In the genomic region with DNA sequence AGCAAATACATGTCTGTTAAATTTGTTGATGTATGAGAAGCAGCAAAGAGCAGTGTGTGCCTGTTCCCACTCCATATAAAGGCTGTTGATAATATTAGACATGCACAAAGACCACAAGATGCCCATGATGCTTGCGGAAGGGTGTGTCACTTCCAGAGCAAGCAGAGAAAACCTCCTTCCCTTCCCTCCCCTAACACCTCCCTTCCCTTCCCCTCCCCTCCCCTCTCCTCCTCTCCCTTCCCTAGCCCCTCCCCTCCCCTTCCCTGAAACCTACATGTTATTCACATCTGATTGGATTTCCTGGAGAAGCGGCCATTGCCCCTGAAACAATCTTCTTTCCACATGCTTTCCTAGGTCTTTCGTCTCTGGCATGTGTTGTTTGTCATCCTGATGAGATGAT, we compare ENCODE assay signal across 22 mouse cellular contexts.
DNase-seq lines count a peak whose midpoint lies in the region; ATAC-seq lines count a peak whose summit lies in the region.
"Had no signal": no experiment of that assay in that cellular context is flagged by ENCODE, and none has a peak within 500 bp of the region (broad histone marks: within the 10 kb centered on the region; RNA-seq: fewer than 3 reads in every experiment).

No protein-coding gene starts in this region.

- peaks cover 58% of the 10 kb centered on the region for H3K4me1 ChIP-seq in liver, embryonic 12.5 days
- peaks cover 24% of the 10 kb centered on the region for H3K4me1 ChIP-seq in liver, embryonic 11.5 days (replicated peaks; ENCODE audit: control insufficient read depth, insufficient read depth, low read length)
- peaks cover 15% of the 10 kb centered on the region; the same call in 1 of the 2 replicates for H3K4me1 ChIP-seq in embryonic facial prominence, embryonic 10.5 days
- peaks cover 23% of the 10 kb centered on the region for H3K4me1 ChIP-seq in heart, embryonic 10.5 days
- H3K4me1 ChIP-seq: embryonic facial prominence, embryonic 15.5 days; forebrain, embryonic 15.5 days; hindbrain, embryonic 12.5 days had no signal

- no peak for DNase-seq in liver, embryonic 11.5 days (ENCODE audit: low spot score)
- DNase-seq in 3T3-L1 (ENCODE audit: low read depth, low spot score): peak; percentile 82
- peak; percentile 73 for DNase-seq in NIH3T3 (ENCODE audit: low read depth)
- peak; percentile 6 for DNase-seq in embryonic facial prominence, embryonic 10.5 days (ENCODE audit: low spot score)
- DNase-seq in cerebellum, adult 11 months: no peak
- DNase-seq in urinary bladder, adult 2 months (ENCODE audit: low spot score): no peak
- DNase-seq in heart, embryonic 10.5 days (ENCODE audit: low spot score): no peak
- DNase-seq: adrenal gland, postnatal 14 days; B cell, adult 2 months; cerebellum, adult 2 months; cerebellum, postnatal 10 days; heart, postnatal 10 days; heart, postnatal 4 days; kidney, adult 18-20 months had no signal

- no peaks in the 10 kb centered on the region for H3K36me3 ChIP-seq in liver, embryonic 12.5 days
- no peaks in the 10 kb centered on the region for H3K36me3 ChIP-seq in liver, embryonic 11.5 days (ENCODE audit: control insufficient read depth, insufficient read depth, low read length)
- no peaks in the 10 kb centered on the region for H3K36me3 ChIP-seq in embryonic facial prominence, embryonic 10.5 days (replicated peaks)
- no peaks in the 10 kb centered on the region for H3K36me3 ChIP-seq in heart, embryonic 10.5 days
- H3K36me3 ChIP-seq: embryonic facial prominence, embryonic 15.5 days; forebrain, embryonic 15.5 days; heart, embryonic 13.5 days; hindbrain, embryonic 12.5 days had no signal

- no peaks in the 10 kb centered on the region for H3K27me3 ChIP-seq in liver, embryonic 12.5 days (replicated peaks)
- no peaks in the 10 kb centered on the region for H3K27me3 ChIP-seq in liver, embryonic 11.5 days (replicated peaks; ENCODE audit: control insufficient read depth, insufficient read depth, low read length)
- H3K27me3 ChIP-seq in embryonic facial prominence, embryonic 10.5 days (replicated peaks; ENCODE audit: low read depth, poor library complexity, severe bottlenecking): no peaks in the 10 kb centered on the region
- H3K27me3 ChIP-seq in heart, embryonic 10.5 days (ENCODE audit: insufficient read depth, poor library complexity, severe bottlenecking): no peaks in the 10 kb centered on the region
- H3K27me3 ChIP-seq: embryonic facial prominence, embryonic 15.5 days; forebrain, embryonic 15.5 days; heart, embryonic 13.5 days; hindbrain, embryonic 12.5 days had no signal

- H3K4me3 ChIP-seq in liver, embryonic 12.5 days: no peak overlapping the region
- no peak overlapping the region for H3K4me3 ChIP-seq in liver, embryonic 11.5 days (ENCODE audit: low read depth, low read length)
- no peak overlapping the region for H3K4me3 ChIP-seq in embryonic facial prominence, embryonic 10.5 days
- H3K4me3 ChIP-seq in heart, embryonic 10.5 days: no peak overlapping the region
- H3K4me3 ChIP-seq: embryonic facial prominence, embryonic 15.5 days; forebrain, embryonic 15.5 days; heart, embryonic 13.5 days; hindbrain, embryonic 12.5 days had no signal

- no peak overlapping the region for H3K4me2 ChIP-seq in liver, embryonic 12.5 days
- no peak overlapping the region for H3K4me2 ChIP-seq in liver, embryonic 11.5 days
- H3K4me2 ChIP-seq: embryonic facial prominence, embryonic 15.5 days; forebrain, embryonic 15.5 days; heart, embryonic 13.5 days; hindbrain, embryonic 12.5 days had no signal

- 0 out of 2 replicates have a peak overlapping the region, but pooled peaks have one; percentile 37 for H3K27ac ChIP-seq in liver, embryonic 12.5 days
- H3K27ac ChIP-seq in liver, embryonic 11.5 days (ENCODE audit: low read depth, low read length): no peak overlapping the region
- no peak overlapping the region for H3K27ac ChIP-seq in embryonic facial prominence, embryonic 10.5 days (replicated peaks)
- H3K27ac ChIP-seq in heart, embryonic 10.5 days: no peak overlapping the region
- H3K27ac ChIP-seq: embryonic facial prominence, embryonic 15.5 days; forebrain, embryonic 15.5 days; heart, embryonic 13.5 days; hindbrain, embryonic 12.5 days had no signal

- no peak overlapping the region for H3K9ac ChIP-seq in liver, embryonic 12.5 days
- H3K9ac ChIP-seq in liver, embryonic 11.5 days (ENCODE audit: low read depth, low read length): no peak overlapping the region
- H3K9ac ChIP-seq: embryonic facial prominence, embryonic 15.5 days; forebrain, embryonic 15.5 days; hindbrain, embryonic 12.5 days had no signal

- H3K9me3 ChIP-seq in liver, embryonic 12.5 days (replicated peaks): no peaks in the 10 kb centered on the region
- no peaks in the 10 kb centered on the region for H3K9me3 ChIP-seq in liver, embryonic 11.5 days (ENCODE audit: control insufficient read depth, low read length)
- H3K9me3 ChIP-seq in embryonic facial prominence, embryonic 10.5 days: no peaks in the 10 kb centered on the region
- H3K9me3 ChIP-seq in heart, embryonic 10.5 days: no peaks in the 10 kb centered on the region
- H3K9me3 ChIP-seq: embryonic facial prominence, embryonic 15.5 days; forebrain, embryonic 15.5 days; heart, embryonic 13.5 days; hindbrain, embryonic 12.5 days had no signal

- ATAC-seq in liver, embryonic 12.5 days: no peak
- no peak for ATAC-seq in liver, embryonic 11.5 days (replicated peaks; ENCODE audit: low FRiP score)
- ATAC-seq: activated CD4-positive, CD25-positive, alpha-beta regulatory T cell, adult 4 months; forebrain, embryonic 15.5 days; hindbrain, embryonic 16.5 days; inflammation-experienced regulatory T-cells, adult 6 months had no signal

- WGBS in liver, embryonic 12.5 days (ENCODE audit: insufficient replicate concordance): 57% methylated on average over 3 of the region's 3 CpGs
- WGBS in liver, embryonic 11.5 days: 63% methylated on average over 3 of the region's 3 CpGs
- WGBS in embryonic facial prominence, embryonic 10.5 days: 77% methylated on average over 3 of the region's 3 CpGs
- WGBS in heart, embryonic 10.5 days: 60% methylated on average over 3 of the region's 3 CpGs

Comparison
In these comparisons a context has a peak if more than half of its experiments do, and no peak if none do; other contexts are left out.
1. DNase-seq: peak in 3T3-L1 (single experiment), NIH3T3 (single experiment) and embryonic facial prominence, embryonic 10.5 days (single experiment); none in liver, embryonic 11.5 days (single experiment), cerebellum, adult 11 months (single experiment), urinary bladder, adult 2 months (single experiment) and heart, embryonic 10.5 days (single experiment).